Mouse (Mus musculus): ENCODE measurements at regions not wholly inside any gene's neighbourhood (a gene's known extent, or its start where the extent isn't known, plus 50 kb on each side); places are given as distances from the start of the nearest gene placed in this dataset.

DNA sequence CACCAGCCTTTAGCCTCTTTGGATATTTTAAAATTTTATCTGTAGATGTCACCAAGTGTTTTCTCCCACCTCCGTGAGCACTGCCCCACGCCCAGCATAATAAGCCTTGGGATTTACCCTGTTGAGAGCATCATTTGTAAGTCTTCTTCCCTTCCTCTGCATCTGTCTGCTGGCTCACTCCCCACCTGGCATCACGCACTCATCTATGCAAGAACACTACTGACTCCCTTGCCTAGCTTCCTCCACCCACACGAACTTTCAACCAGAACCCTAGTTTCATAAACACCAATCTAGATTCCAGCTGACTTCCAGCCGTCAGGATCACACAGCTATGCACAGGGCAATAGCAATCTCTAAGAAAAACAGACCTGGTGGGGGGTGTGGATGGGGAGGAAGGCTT, 311.2 kb upstream of the Cdh4 start:
- no peak for DNase-seq (ENCODE audit: low spot score)

DNA sequence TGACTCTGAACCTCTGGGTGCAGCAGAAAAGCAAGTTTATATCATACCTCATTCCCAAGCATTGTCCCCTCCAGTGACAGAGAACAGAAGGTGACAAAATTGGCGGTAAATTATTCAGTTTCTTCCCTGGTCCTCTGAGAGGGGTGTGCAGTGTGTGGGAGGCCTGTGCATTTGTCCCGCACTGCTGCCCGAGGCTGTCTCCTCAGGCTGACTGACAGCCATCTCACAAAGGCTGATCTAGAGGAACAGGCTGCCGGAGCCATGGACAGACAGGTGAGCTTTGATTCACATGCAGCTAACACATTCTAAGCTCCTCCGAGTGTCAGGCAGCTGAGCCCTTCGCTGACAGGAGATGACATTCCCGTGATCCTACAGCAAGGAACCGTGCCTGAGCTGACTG, 299.9 kb upstream of the Cdh4 start:
- DNase-seq (ENCODE audit: low spot score) = no peak

DNA sequence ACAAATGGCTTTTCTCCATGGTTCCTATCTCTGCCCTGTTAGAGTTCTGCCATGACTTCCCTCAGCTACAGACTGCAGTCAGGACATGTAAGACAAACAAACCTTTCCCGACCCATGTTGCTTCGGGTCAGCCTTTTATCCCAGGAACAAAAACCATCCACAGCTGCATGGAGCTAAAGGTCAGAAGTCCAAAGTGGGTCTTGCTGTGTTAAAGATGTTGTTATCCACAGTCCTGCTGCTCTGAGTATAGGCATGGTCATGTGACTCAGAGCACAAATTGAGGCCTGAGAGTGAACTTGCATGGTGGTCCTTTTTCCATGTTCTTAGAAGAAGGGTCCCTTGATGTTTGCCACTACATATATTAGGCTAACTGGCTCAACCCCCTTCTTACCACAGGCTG, 296.5 kb upstream of the Cdh4 start:
- peak; percentile 53 for DNase-seq (ENCODE audit: low spot score)

DNA sequence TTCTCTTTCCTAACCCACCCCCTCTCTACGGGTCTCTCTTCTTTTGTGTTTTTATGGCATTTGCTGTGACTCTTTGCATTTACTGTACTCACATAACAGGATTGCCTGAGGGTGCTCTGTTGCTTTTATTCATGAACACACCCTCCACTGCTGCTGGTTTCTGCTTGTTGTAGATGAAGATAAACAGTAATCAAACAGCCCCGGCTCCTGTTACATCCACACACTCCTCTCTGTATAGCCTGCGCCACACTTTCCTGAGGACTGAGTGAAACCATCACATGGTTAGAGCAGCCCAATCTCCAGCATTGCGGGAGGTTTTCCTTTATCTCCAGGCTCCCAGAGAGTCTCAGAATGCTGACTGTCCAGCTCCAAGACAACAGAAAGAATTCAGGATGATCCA, 296.0 kb upstream of the Cdh4 start:
- no peak for DNase-seq (ENCODE audit: low spot score)

DNA sequence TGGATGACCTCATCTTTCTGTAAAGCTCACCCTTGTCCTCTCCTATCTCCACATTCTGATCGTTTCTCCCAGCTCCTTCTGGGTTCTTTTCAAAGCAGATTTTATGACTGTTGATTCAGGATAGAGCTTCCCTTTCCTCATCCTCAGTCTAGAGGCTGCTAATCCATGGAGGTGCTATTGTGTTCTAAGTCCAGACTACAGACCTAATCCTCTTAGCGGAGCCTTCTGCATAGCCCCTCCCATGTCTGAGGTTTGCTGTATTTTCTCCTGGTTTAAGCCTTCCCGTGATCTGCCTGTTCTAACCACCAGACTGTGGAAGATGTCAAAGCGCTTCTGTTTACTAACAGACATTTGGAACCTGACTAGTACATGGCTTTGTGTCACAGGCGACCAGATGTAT, 294.0 kb upstream of the Cdh4 start:
- DNase-seq (ENCODE audit: low spot score) = no peak

DNA sequence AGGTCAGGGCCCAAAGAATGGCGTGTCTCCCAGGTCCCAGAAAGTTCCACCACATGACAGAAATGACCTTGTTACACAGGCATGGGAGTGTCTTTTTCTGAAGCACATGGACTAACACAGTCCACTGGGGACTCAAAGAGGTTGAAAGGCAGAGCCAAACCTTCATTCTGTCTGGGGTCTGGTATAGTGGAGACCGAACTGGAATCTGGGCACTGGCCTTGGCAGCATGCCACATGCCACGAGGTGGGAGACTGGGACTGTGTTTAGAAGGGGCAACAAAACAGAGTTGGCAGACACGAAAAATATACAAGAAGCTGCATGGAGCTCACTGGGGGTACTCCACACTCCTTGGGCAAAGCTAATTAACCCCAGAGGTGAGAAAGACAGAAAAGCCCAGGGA, 293.6 kb upstream of the Cdh4 start:
- DNase-seq (ENCODE audit: low spot score) = no peak

DNA sequence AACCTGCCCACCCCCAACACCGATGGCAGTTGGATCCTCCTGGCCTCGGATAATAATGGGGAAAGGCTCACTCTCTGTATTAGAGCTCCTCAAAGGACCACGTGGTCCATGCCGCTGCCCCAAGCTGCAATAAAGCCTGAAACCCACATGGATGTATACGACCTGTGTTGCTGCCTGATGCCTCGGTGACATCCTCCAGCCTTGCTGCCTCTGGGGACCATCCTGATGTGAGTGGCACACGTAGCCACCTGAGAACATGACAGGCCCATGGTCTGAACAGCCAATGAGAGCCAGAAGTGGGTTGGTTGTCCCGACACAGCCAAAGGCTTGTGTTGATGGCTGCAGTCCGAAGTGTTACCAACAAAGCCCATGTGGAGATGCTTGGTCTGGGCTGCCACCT, 283.4 kb upstream of the Cdh4 start:
- DNase-seq (ENCODE audit: low spot score) = no peak

DNA sequence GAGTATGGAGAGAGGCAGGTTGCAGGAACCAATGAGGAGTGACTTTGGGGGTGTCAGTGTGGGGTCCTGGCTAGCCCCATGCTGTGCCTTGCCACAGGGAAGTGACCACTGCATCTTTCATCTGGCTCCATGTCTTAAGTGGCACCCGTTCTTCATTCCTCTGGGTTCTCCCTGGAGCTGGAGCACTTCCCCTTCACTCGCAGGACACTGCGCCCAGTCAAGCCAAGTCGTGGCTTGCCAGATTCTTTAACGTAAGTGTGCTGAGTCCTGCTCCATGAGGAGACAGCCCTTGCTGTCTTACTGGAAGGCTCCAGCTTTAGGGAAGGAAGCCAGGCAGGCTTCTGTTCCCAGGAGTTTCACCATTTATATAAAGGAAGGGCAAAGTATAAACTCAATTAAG, 279.1 kb upstream of the Cdh4 start:
- no peak for DNase-seq (ENCODE audit: low spot score)

DNA sequence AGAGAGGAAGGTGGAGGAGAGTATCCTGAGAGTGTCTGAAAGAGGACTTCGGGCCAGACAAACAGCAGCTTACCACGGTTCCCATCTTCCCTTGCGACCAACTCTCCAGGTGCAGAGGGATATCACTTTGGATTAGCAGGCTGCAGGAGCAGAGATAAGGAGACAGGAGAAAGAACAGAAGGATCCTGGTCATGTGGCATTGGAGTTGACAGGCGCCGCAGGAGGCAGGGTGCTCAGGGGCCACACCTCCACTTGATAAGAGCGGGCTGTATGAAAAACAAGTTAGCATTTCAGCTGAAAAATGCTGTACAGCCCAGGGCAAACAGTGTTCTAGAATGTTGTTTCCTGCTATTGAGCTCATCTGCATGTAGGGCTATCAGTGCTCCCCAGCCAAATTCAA, 272.1 kb upstream of the Cdh4 start:
- DNase-seq (ENCODE audit: low spot score) = no peak

DNA sequence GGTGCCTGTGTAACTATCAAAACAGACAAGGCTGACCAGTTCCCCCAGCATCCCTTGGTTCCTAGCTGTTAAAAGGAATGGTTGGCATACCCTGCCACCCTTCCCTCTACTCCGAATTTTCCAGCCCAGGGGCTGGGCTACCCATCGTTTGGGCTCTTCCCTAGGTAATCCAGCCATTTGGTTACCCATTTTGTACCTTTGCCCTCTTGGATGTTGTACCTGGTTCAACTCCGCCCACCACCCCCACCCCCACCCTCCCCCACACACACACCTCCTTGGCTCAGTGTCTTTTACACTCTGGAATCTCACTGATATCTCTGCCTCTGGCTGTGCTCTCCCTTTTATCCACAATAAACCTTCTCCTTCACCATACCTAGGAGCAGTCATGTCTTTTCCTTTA, 271.6 kb upstream of the Cdh4 start:
- no peak for DNase-seq (ENCODE audit: low spot score)

DNA sequence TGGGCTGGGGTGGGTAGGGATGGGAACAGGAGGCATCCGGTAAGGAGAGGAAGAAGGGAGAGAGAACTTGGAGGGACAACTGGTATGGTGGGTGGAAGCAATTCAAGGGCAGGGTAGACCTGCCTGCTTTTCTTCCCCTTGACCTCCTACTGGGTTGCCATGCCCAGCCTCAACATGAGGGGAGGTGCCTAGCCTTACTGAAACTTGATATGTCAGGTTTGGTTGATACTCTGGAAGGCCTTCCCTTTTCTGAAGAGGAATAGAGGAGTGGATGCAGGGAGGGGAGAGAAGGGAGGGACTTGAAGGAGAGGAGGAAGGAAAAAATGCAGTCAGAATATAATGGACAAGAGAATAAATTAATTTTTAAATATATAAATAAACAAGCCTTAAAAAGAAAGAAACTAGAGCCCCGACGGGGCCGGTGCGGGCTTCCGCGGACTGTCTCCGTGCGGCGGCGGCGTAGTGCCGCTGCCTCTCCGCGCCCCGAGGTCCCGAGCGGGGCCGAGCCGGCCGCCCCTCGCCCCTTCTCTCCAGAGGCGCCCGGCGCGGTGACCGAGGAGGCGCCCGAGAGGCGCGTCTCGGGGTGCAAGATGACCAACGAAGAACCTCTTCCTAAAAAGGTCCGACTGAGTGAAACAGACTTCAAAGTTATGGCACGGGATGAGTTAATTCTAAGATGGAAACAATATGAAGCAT, 265.2 kb upstream of the Cdh4 start:
- DNase-seq (ENCODE audit: low spot score) = peak; percentile 37

DNA sequence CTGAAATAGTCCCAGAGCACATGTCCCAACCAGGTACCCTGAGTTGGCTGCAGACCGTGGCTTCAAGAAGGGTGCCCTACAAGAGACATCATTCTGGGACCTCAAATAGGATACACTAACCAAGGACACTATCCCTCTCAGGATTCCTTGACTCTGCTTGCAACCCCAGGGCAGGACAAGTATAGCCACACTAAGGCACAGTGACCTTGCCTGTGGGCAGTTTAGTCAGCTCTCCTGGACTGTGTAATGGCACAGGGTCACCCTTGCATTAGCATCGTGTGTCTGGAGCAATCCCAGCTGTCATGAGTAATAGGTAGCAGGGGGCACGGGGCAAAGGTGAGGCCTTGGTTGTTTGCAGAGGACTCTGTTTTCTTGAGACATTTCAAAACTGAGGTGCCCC, 260.9 kb upstream of the Cdh4 start:
- DNase-seq (ENCODE audit: low spot score) = no peak

DNA sequence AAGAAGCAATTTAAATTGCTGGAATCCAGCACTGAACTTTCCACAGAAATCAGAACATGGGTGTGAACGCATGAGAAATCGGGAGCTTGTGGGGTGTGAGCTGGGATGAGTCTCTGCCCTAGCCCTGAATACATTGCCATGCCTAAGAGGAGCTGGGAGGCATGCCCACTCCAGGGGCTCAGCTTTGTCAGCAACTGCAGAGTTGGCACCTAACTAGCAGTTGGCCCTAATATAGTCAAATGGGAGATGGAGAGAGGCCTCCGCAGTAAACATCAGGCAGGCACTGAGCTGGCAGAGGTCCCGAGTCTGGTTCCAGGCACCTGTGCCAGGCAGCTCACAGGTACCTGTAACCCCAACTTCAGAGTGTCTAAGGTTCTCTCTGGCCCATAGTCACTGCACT, 260.1 kb upstream of the Cdh4 start:
- no peak for DNase-seq (ENCODE audit: low spot score)

DNA sequence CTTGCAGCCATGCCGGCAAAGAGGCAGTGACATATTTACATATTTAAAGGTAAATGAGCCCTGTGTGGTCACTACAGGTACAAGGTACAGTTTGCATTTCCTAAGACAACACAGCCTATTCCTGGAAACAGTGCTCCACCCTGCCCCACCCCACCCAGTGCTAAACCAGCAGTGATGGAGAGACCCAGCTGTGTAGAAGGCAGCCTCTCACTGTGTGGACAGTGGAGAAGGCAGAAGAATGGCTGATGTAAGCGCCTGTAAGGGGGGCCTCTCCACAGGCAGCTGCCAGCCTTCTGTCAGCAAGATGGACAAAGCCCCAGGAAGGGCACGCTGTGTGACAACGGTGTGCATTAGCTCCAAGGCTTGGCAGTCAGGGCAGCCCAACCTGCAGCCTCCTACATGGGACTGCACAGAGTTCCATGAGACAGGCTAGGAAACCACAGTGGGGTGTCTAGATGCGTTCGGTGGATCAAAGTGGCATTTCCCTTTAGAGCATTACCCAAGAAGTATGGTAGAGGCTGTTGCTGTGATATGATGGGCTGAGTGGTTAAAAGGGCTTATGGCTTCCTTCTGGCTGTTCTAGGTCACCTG, 249.2 kb upstream of the Cdh4 start:
- DNase-seq (ENCODE audit: low spot score) = no peak

DNA sequence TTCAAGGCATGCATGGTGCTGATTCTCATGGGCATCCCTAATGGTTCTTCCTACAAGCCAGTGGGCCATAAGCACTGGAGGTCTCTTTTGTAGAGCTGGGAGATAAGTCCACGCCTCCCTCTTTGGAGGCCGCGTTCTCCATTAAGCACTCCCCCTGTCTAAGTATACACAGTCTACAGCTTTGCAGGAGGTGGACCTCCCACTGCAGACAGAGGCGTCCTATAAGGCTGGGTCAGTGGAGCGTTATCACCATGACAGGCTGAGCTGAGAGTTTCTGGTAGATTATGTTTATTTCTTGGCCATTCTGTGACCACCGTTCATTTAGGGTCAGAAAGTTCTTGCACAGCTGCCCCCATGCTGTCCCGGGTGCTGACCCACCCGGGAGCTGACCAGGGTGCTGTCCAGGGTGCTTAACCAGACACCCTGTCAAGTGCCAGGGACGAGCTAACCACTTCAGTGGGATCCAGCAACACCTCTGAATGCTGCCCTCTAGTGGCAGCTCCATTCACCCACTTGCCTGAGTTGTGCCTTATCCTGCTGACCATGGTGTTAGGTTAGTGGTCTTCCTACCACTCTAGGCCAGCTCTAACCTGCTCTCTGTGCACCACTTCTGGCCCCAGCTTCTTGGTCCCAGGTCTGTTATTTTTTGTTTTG, 248.6 kb upstream of the Cdh4 start:
- peak; percentile 92 for DNase-seq (ENCODE audit: low spot score)

DNA sequence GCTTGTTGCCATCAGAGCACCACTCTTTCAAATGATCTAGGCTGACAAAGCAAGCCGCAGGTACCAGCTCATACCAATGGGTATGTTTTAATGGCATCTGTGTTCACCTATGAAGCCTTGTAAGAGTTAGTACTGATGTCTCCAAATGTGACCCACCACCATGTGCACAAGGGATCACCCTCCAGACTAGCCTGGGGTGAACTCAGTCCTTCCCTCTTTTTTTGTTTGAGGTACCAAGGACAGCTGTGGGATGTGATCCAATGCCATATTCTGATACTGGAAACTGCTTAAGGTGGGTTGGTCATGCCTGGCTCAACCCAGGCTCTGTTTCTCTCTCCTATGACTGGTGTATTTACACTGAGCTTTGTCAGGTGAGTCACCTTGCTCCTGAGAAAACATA, 244.8 kb upstream of the Cdh4 start:
- no peak for DNase-seq (ENCODE audit: low spot score)

DNA sequence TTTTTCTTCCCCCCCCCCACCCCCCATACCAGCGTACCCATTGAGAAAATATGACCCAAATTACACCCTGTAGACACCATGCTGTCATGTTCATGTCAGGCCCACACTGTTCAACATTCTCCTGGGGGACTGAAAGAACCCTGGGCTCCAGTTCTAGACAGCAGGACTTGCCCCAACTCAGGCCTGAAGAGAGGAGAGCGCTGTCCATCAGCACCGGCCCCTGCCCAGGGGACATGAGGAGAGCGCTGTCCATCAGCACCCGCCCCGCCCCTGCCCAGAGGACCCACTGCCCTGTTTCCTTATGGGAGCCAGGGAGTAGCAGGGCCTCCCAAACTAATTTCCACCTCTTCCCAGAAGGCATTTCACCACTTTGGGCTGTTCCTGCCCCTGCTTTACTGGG, 241.7 kb upstream of the Cdh4 start:
- peak; percentile 88 for DNase-seq (ENCODE audit: low spot score)

DNA sequence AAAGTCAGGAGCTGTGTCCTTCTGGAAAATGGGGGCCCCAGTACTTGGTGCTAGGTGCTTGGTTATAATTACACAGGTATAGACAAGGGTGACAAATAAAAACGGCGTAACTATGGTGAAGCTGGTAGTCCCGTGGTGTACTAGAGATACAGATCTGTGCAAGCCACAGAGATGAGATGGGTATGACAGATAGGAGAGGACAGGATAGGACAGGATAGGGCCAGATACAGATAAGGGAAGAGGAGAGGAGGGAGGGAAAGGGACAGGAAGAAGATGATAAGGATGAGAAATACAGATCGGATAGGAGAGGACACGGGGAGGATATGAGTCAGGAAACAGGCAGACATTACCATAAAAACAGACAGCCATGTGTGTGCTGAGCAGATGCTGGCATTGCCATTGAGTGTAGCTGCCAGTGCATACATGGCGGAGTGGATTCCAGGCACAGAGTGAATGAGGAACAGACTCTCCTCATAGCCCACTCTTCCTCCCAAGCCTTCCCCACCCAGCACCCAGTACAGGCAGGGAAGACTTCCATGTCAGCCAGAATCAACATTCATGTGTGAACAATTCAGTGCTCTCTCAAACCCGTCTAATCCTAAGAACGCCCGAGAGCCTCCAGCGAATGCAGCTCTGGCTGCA, 231.9 kb upstream of the Cdh4 start:
- no peak for DNase-seq (ENCODE audit: low spot score)

DNA sequence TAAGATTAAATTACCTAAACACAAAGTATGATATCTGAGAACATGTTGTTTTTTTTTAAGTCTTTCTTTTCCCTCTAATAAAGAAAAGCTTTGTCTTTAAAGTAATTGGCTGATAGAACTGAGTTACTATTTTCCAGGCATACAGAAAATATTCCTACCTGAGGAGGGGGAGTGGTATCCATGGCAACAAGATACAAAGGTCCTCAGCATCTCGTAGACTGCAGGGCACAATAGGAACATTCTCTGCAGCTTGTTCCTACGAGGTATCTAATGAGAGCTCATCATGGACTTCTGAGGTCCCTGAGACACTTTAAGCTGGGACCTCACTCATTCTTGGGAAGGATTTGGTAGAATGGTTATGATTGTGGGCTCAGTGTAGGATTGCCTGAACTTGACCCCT, 225.5 kb upstream of the Cdh4 start:
- DNase-seq (ENCODE audit: low spot score) = no peak

DNA sequence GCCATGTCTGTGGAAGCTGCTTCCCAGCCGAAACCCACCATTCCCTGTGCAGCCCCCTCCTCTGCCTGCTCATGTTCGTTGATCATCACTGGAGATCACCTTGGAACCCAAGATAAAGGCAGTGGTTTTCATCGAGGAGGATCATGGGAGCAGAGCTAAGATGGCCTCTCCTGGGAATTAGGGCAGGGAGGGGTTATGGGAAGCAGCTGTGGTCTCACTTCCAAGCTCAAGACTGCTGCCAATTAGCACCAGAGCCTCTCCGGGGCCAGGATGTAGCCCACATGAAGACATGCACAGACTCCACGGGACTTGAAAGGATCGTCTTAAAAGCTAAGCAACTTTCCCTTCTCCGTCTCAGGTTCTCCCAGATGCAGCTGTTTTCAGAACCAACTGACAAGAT, 214.1 kb upstream of the Cdh4 start:
- peak; percentile 9 for DNase-seq (ENCODE audit: low spot score)

DNA sequence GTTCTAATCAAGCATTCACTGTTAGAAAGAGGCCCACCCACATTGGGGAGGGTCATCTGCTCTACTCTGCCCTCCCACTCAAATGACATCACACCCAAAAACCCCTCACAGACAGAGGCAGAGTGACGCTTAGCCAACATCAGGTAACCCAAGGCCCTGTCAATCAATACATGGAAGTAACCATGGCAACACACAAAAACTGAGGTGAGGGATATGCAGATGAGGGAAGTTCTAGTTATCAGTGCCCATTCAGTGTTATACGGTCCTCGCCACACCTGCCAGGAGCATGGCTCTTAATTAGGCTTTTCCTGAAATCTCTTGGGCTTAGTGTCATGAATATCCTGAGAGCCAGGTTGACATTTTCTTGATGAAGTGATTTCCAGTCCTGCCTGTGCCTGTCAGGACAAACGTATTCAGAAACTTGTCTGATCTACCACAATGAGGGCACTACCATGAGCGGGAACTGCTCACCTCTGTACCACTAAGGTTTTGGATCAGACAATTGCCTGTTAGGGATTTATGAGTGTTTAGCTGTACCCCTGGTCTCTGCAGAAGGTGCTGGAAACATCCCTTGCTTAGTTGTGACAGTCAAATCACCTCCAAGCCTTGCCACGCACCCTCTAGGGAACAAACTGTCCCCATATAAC, 210.4 kb upstream of the Cdh4 start:
- no peak for DNase-seq (ENCODE audit: low spot score)

DNA sequence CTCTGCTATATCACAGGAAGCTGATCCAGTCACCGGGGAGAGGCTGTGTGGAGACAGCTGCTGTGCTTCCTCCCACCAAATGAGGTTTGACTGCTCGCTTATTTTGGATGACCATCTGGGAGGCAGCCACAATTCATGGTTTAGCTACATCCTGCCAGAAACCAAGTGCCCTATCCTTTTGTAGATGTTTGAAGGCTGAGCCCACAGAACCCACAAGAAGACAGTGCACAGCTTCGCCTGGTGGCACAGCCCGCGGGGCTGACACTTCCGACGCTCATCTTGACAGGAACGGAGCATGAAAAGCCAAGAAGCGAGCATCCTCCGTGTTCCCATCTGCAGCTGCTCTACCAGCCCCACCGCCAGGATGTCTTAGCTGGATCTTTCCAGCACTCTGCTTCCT, 204.1 kb upstream of the Cdh4 start:
- no peak for DNase-seq (ENCODE audit: low spot score)

DNA sequence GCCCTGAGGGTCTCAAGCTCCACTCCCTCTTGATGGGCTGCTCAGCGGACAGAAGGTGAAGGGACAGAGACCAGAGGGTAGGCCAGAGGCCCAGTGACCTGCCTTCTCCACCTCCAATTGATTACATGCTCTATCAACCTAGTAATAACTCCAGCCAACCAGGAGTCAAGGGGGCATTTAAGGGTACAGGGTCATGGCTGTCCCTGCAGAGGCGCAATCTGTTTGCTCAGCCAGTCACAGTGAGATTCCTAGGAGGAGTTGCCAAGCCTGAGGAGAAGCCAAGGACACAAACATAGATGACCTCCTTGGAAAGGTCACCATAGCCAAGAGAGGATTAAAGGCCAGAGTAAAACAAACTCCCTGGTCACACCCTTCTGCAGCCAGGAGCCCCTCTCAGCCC, 181.3 kb upstream of the Cdh4 start:
- peak; percentile 7 for DNase-seq (ENCODE audit: low spot score)
